Mouse (Mus musculus) kidney, embryonic 16.5 days (tissue): ENCODE measurements around the gene Olfml2a. TPM values are rescaled to one million over a fixed set of nuclear protein-coding genes. Genes with fewer than 3 reads are reported as not detected.

Experiments used
- ATAC-seq: fragments of 200-750 bp; cut with Nextera tagmentation; 2 replicates; pipeline ENCODE4 v1.8.0; 2017; ENCODE audit warnings: moderate TSS enrichment; ENCODE audit not compliant: low FRiP score, low TSS enrichment
- H3K27ac ChIP-seq: fragments of 300-500 bp; sonication (generic); 2 replicates; pipeline ENCODE4 v1.5.1; 2014; ENCODE audit warnings: low read length
- H3K27me3 ChIP-seq: fragments of 300-500 bp; sonication (generic); 2 replicates; pipeline ENCODE4 v1.6.1; 2014; ENCODE audit warnings: low read length, control low read depth, mixed read lengths; ENCODE audit not compliant: insufficient read depth
- H3K36me3 ChIP-seq: fragments of 300-500 bp; sonication (generic); 2 replicates; pipeline ENCODE4 v1.6.1; 2014; ENCODE audit warnings: low read length, control low read depth, mixed read lengths; ENCODE audit not compliant: insufficient read depth
- H3K4me1 ChIP-seq: fragments of 300-500 bp; sonication (generic); 2 replicates; pipeline ENCODE4 v1.6.1; 2014; ENCODE audit warnings: low read length, control low read depth, mixed read lengths; ENCODE audit not compliant: insufficient read depth
- H3K4me2 ChIP-seq: fragments of 300-500 bp; sonication (generic); replicated peaks from 2 replicates; pipeline ENCODE4 v1.6.1; 2014; ENCODE audit warnings: low read depth, low read length
- H3K4me3 ChIP-seq: fragments of 300-500 bp; sonication (generic); 2 replicates; pipeline ENCODE4 v1.5.1; 2014; ENCODE audit warnings: mild to moderate bottlenecking, low read length
- H3K9ac ChIP-seq: fragments of 300-500 bp; sonication (generic); replicated peaks from 2 replicates; pipeline ENCODE4 v1.6.1; 2014; ENCODE audit warnings: low read length
- H3K9me3 ChIP-seq: fragments of 300-500 bp; sonication (generic); 2 replicates; pipeline ENCODE4 v1.6.1; 2016; ENCODE audit warnings: low read length, control low read depth
- WGBS: fragments of 180-500 bp; shearing (Covaris S2); extraction: QIAGEN DNeasy Blood & Tissue Kit; methylation state at CpG from one replicate; pipeline ENCODE4 v1.1.7; 2014; 5-methylcytosine and 5-hydroxymethylcytosine counted together
- polyA plus RNA-seq: library from polyadenylated mRNA; unstranded; fragments of >200 nt; fragmentation: Nextera tagmentation; extraction: Ambion mirVana; gene quantifications from 2 replicates; pipeline ENCODE4 v1.2.1, GENCODE M21; 2015

Olfml2a gene
- polyA plus RNA-seq, 1 experiment from 2014 or later: 5.0 TPM

DNA sequence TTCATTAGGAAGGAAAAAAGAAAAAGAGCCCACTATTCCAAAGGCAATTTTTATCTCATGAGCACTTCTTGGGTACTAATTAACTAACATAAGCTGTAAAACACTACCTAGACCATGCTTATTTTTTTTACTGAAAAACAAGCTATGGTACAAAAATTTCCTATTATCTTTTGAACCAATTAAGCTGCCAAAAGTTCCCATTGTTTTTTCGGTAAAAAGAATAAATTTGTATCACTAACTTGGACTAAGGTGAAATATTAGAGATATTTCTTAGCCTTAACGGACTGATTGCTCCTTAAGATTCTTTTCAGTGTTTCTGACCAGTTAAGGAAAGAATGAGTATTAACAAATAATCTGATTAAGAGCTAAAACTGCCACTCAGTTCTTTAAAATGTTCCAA lies 7.9 kb upstream of the Olfml2a start:
- H3K27me3 ChIP-seq: peaks cover 9% of the 10 kb centered on the region
- no peaks in the 10 kb centered on the region for H3K9me3 ChIP-seq
- H3K4me3 ChIP-seq: no peak overlapping the region
- no peak overlapping the region for H3K9ac ChIP-seq
- H3K4me2 ChIP-seq: no peak overlapping the region
- H3K27ac ChIP-seq: no peak overlapping the region
- 51% methylated on average over 2 of the region's 2 CpGs for WGBS
- peaks cover 6% of the 10 kb centered on the region; the same call in 1 of the 2 replicates for H3K4me1 ChIP-seq
- ATAC-seq: no peak
- no peaks in the 10 kb centered on the region for H3K36me3 ChIP-seq

DNA sequence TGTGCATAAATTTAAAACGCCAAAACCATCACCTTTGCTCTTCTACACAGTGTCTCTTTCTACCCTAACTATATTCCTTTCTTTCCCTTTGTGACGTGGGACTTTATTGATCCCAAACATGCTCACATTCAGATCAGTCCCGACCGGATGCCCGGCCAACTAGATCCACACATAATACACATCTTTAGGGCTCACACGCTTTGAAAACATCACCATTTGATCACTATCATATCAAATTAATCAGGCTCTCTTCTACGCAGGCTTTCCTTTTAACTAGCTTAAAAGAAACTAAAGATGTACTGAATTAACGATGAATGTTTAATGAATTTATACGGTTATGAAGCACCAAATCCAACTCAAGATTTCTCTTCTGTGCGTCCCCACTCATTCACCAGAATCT lies 7.2 kb upstream of the Olfml2a start:
- H3K4me2 ChIP-seq: peak overlapping the region; percentile 84
- ATAC-seq: no peak
- peaks cover 6% of the 10 kb centered on the region; the same call in 1 of the 2 replicates for H3K4me1 ChIP-seq
- WGBS: 8% methylated on average over 10 of the region's 10 CpGs
- peaks cover 9% of the 10 kb centered on the region for H3K27me3 ChIP-seq
- peak overlapping the region; percentile 71 for H3K4me3 ChIP-seq
- H3K27ac ChIP-seq: no peak overlapping the region
- no peaks in the 10 kb centered on the region for H3K36me3 ChIP-seq
- H3K9ac ChIP-seq: no peak overlapping the region
- no peaks in the 10 kb centered on the region for H3K9me3 ChIP-seq

DNA sequence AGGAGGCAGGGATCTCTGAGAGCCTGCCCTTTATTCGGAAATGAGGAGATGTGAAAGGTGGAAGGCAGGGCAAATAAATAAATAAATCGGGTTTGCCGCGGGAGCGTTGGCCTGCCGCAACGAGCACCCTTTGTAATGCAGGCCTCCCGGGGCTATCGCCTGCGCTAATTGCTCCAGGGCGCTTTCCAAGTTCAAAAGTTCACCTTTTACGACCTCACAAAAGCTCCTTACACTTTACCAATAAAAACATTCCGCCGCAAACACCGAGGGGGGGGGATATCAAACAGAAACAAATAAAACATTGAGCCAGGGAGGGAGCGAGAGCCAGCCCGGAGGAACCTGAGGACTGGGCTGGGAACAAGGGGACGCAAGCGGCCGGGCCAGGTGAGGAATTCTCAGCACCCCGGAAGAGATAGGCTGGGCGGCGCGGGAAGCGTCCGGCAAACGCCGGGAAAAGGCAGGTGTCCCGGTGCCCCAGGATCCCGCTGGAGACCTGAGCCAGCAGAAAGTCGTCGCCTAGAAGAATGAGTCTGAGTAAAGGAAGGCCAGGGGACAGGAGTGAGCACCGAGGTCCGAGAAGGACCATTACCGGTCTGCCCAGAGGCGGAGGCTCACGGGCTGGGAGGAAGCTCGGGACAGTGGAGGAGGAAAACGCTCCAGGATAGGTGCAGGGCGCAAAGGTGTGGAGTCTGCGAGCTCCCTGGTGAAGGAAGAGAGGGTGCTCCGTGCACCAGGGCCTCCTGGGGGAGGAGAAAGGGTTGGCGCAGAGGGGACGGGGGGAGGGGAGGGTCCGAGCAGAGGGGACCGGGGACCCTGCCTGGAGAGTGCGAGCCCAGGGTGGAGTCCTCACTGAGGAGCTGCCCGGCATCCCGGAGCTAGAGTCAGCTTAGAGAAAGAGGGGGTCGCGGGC lies 6.4 kb upstream of the Olfml2a start:
- Histone ChIP-seq H3K27me3 (peaks cover 9% of the 10 kb centered on the region), H3K4me3 (peak overlapping the region; percentile 71), H3K9me3 (no peaks in the 10 kb centered on the region), H3K4me1 (peaks cover 6% of the 10 kb centered on the region; the same call in 1 of the 2 replicates), H3K9ac (peak overlapping the region; percentile 74), H3K4me2 (peak overlapping the region; percentile 84), H3K36me3 (no peaks in the 10 kb centered on the region), H3K27ac (0 out of 2 replicates have a peak overlapping the region, but pooled peaks have one; percentile 36)
- peak; percentile 77 for ATAC-seq
- under 1% methylated on average over 49 of the region's 51 CpGs for WGBS

DNA sequence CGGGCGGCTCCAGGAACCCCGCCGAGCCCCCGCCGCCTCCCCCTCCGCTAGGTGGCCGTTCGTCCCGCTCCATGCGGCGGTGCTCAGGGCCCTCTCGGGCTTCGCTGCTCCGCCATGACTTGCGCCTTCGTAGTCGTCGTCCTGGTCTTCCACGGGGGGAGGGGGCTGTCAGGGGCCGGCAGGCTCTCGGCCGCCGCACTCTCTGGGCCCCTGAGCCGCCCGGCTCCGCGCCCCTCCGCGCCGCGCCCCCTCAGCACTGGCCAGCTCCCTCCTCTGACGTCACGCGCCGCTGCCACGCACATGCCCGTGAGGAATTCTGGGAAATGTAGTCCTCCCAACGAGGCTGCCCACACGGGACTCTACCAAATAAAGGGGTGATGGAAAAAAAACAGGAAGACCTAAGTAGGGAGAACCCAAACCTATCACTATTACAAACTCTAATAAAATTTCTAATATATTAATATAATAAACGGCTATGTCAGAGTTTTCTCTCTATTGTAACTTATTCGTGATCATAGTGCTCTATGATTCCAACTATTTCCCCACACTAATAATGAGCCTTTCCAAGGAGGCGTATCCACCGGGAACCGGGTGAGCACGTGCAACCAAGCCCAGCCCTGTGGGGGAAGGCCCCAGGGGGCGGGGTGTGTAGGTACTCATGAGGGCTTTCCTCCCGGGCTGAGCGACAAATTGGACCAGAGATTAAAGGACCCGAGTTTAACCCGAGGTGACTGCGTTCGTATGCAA lies 5.5 kb upstream of the Olfml2a start:
- Histone ChIP-seq H3K4me3 (peak overlapping the region; percentile 71), H3K36me3 (no peaks in the 10 kb centered on the region), H3K4me1 (peaks cover 7% of the 10 kb centered on the region; the same call in 1 of the 2 replicates), H3K9ac (peak overlapping the region; percentile 74), H3K27ac (peak overlapping the region; percentile 36; the same call in 1 of the 2 replicates), H3K27me3 (peaks cover 10% of the 10 kb centered on the region), H3K9me3 (no peaks in the 10 kb centered on the region), H3K4me2 (peak overlapping the region; percentile 84)
- under 1% methylated on average over 51 of the region's 53 CpGs for WGBS
- peak; percentile 94 for ATAC-seq

DNA sequence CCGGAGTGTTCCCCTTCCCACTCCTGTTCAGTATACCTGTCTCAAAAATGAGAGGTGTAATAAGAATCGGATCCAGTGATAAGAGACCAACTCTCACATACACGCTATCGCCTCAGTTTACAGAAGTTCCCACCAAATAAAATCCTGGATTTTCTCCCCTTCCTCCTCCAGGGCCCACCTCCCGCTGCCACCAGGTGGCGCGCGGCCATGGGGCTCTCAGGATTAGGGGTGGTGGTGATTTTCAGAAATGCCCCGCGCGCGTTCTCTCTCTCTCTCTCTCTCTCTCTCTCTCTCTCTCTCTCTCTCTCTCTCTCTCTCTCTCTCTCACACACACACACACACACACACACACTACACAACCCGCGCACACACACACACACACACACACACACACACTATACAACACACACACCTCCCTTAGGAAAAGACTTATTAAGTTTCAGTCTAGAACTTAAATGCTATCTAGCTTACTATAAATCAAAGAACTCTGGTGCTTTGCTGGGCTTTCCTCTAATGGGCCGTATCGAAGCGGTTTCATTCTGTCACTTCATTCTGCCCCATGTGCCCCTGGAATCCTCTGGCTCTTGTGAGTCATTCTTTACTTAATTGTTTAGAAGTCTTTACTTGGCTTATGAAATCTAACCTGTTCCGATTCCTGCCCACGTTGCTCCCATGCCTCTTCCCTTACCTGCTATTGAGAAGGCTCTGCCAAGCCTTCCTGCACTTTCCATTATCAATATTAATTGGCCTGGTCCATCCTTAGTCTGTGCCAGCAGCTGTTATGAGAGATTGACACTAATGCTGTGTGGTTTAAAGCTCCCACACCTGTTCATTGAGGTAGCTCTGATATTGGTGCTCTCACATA lies 4.4 kb upstream of the Olfml2a start, which contains the start of gene Nr6a1:
Gene Nr6a1 (minus strand): TSS at position 574 of the 865 bp plus-strand sequence.
- Histone ChIP-seq H3K4me2 (peak within 1 kb of the TSS; percentile 75), H3K9me3 (no peaks in the 10 kb centered on the region), H3K27ac (peak within 1 kb of the TSS; percentile 26; the same call in 1 of the 2 replicates), H3K27me3 (peaks cover 11% of the 10 kb centered on the region), H3K36me3 (no peaks in the 10 kb centered on the region), H3K9ac (peak within 1 kb of the TSS; percentile 42; the same call in 1 of the 2 replicates), H3K4me1 (peaks cover 14% of the 10 kb centered on the region; the same call in 1 of the 2 replicates), H3K4me3 (peak within 1 kb of the TSS; percentile 71)
- peak; percentile 37 for ATAC-seq
- 3% methylated on average over 17 of the region's 19 CpGs for WGBS

DNA sequence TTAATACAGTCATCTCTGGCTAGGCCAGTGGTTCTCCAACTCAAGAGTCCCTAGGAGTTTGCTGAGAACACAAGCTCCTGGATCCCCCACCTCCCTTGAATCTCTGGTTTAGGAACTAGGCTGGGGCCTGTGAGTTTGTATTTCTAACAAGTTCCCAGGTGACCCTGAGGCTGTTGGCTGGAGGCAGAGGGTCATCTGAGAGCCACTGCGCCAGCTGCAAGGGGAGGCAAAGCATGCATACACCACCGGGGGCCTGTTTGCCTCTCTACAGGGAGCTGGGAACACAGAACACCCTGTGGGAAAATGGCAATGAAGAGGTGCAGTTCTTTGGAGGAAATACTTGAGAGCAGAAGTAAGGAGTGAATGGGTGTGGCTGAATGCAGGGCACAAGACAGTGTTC lies 1.5 kb upstream of the Olfml2a start:
- H3K4me2 ChIP-seq: no peak overlapping the region
- peaks cover 27% of the 10 kb centered on the region for H3K4me1 ChIP-seq
- no peaks in the 10 kb centered on the region for H3K9me3 ChIP-seq
- no peak overlapping the region for H3K9ac ChIP-seq
- ATAC-seq: no peak
- H3K27me3 ChIP-seq: 0 out of 2 replicates have a peak, but pooled peaks cover 2% of the 10 kb centered on the region
- no peaks in the 10 kb centered on the region for H3K36me3 ChIP-seq
- 68% methylated on average over 2 of the region's 2 CpGs for WGBS
- no peak overlapping the region for H3K27ac ChIP-seq
- H3K4me3 ChIP-seq: no peak overlapping the region

DNA sequence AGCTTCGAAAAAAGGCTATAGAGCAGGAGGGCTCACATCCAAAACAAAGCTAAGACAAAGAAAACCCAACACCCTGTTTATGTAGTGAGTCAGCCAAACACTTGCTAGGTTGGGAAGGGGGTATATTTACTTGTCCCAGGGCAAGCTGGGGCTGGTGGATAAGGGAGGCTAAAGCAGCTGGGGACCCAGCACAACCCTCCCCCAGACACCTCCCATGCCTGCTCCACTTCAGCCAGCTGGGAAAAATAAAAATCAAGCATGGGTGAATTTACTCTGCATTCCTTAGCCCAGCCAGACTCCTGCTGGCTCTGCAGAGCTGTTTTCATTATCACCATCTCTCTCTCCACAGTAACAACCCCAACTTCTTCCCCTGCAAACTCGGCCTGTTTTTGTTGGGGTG lies 2.2 kb downstream of the Olfml2a start:
- peaks cover 24% of the 10 kb centered on the region for H3K4me1 ChIP-seq
- peak; percentile 67 for ATAC-seq
- no peak overlapping the region for H3K4me3 ChIP-seq
- 0 out of 2 replicates have a peak, but pooled peaks cover 2% of the 10 kb centered on the region for H3K27me3 ChIP-seq
- peak overlapping the region; percentile 61 for H3K27ac ChIP-seq
- no peaks in the 10 kb centered on the region for H3K9me3 ChIP-seq
- H3K9ac ChIP-seq: no peak overlapping the region
- no peak overlapping the region for H3K4me2 ChIP-seq
- no peaks in the 10 kb centered on the region for H3K36me3 ChIP-seq
- WGBS: 13% methylated on average over 2 of the region's 2 CpGs

DNA sequence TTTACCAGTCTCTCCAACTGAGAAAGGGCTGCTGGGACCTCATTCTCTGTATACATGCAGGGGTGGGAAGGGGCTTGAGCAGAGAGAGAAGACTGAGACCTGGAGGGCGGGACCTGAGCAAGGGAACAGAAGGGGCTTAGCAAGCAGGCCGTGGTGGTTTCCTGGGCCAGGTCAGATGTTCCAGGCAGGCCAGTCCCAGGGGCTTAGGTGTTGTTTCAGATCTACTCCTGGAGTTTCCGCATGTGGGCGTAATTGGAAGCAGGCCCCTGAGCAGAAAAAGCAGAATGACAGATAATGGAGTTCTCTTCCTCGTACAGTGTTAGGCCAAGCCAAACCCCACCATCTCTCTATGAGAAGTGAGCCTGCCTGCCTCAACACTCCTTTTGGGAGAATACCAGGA lies 3.2 kb downstream of the Olfml2a start:
- Histone ChIP-seq H3K27ac (no peak overlapping the region), H3K27me3 (0 out of 2 replicates have a peak, but pooled peaks cover 2% of the 10 kb centered on the region), H3K4me1 (peaks cover 24% of the 10 kb centered on the region), H3K4me3 (no peak overlapping the region), H3K9me3 (no peaks in the 10 kb centered on the region), H3K36me3 (no peaks in the 10 kb centered on the region), H3K9ac (no peak overlapping the region), H3K4me2 (no peak overlapping the region)
- ATAC-seq: no peak
- 59% methylated on average over 5 of the region's 5 CpGs for WGBS
